Mouse (Mus musculus) gastrocnemius, postnatal 25 days (tissue): ENCODE results near the gene Plcd3. TPM values are rescaled to one million over a fixed set of nuclear protein-coding genes. Genes with fewer than 3 reads are reported as not detected.
A peak's percentile ranks its signal among the peaks of the same experiment; 100 is the strongest.

Source experiments
- DNase-seq: peaks from one replicate; pipeline ENCODE4 v3.0.0; 2022
- total RNA-seq, 2 experiments: library from RNA; stranded (reverse); gene quantifications; 1 replicate in 1 of 2; 2 replicates in 1 of 2; pipeline ENCODE4 v1.2.3; 2021

The Plcd3 gene
- total RNA-seq, 2 experiments from 2014 or later = 3.2 to 3.9 TPM

DNA sequence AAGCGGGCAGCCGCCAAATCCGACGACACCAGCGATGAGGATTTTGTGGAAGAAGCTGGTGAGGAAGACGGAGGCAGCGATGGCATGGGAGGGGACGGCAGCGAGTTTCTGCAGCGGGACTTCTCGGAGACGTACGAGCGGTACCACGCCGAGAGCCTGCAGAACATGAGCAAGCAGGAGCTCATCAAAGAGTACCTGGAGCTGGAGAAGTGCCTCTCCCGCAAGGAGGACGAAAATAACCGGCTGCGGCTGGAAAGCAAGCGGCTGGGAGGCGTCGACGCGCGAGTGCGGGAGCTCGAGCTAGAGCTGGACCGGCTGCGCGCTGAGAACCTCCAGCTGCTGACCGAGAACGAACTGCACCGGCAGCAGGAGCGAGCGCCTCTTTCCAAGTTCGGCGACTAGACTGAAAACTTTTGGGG is 16.1 kb upstream of the Plcd3 start:
- no peak for DNase-seq

DNA sequence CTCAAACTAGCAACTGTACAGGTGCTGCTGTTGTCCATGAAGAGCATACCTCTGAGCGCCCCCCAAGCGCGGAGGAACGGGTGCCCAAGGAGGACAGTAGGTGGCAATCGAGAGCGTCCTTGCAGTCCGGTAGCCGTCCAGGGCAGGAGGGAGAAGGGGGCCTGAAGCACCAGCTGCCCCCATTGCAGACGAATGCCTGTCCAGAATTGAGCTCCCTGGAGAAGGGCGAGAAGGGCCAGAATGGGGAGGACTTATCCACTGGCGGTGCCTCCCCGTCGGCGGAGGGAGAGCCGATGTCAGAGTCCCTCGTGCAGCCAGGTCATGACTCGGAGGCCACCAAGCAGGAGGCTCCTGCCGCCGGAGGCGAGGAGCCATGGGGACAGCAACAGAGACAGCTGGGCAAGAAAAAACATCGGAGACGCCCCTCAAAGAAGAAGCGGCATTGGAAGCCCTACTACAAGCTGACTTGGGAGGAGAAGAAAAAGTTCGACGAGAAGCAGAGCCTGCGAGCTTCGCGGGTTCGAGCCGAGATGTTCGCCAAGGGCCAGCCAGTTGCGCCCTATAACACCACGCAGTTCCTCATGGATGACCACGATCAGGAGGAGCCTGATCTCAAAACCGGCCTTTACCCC is 15.6 kb upstream of the Plcd3 start:
- peak; percentile 73 for DNase-seq

DNA sequence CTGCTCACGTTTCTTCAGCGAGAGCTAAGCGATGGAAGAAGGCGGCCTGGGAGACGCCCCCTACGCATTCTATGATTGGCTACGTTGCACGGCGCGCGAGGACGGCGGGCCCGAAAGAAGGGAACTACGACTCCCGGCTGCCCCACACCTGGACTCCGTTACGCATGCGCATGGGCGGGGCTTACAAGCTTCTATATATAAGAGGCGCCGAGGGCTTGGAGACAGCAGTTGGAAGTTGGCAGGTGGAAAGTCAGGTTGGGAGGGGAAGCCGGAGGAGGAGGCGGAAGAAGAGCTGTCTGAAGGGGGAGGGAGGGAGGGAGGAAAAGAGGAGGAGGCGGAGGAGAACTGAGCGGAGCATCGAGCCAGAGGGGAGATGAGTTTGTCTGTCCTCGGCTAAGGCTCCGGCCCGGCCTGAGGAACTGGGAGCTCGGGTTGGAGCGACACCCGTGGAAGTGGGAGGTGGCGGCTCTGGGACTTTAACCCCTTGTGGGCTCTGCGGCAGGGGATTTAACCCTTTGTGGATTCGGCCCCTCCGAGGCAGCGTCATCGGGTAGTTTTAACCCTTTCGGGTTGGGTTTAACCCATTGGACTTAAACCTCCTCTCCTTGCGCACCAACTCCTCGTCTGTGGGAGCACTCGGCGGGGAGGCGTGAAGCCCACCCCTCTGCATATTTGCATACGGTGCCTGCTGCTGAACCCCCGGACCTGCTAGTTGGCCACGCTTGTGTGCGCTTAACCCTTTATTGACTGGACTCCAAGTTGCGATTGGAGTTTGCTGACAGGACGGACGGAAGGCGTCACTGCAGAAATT is 14.8 kb upstream of the Plcd3 start, which contains the start of gene Hexim1:
Gene Hexim1, plus strand, starts transcription at position 224 of the 811 bp plus-strand sequence.
- DNase-seq = peak; percentile 100

DNA sequence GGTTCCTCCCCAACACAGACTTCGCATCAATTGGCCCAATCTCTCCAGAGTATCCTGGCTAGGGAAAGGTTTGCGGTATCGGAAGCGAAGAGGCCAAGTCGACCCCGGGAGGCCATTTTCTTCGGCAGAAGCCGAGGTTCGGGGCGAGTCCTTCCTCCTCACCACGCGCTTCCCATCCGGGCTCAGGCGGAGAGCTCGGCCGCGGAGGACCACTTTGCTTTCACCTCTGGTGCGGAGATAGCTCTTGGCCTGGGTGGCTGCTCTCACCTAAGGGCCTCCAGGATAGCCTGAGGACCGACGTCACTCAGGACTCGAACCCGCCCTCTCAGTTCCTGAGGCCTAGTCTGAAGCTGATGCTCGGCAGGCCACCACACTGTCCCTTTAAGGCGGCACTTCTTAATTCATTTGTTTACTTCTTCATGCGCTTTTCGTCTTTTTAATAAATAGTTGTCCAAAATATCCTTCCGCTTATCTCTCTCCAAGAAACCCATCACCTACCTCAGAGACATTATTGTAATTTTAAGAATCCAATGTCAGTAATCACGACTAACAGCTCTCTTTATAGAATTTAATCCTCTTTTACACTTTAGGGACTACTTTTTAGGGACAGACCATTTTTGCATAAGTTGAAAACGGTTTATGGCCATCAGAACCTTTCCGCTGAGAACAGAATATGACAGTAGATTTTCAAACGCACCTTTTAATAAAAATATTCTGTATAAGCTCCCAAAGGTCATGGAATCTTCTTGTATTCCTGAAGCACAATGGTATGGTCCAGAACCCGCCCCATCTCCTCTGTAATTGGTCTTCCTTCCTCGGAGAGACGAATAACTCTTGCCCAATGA is 13.9 kb upstream of the Plcd3 start:
- DNase-seq = peak; percentile 84

DNA sequence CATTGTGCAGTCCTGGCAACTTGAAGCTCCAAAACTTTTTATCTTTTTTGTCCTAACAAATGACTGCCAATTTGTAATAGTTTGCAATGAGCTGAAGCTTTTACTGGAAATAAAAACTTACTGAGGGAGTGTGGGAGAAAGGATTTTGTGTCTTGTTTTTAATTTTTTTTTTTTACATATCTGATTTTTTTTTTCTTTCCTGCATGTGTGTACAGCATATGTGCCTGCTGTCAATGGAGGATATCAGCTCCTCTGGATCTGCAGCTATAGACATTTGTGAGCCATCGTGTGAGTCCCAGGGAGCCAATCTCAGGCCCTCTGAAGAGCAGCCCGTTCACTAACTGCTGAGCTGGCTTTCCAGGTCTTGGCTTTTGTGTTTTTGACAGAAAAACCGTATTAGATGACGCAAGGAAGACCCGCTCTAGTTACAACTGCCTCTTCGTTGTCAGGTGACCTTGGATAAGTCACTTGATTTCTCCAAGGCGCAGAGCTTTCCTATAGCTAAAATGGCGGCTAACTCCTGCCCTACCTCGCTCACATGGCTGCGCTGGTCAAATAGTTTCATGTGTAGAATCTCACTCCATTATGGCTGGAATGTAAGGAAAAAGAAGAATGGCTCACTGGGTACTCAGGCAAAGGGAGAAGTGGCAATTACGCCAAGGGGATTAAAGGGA is 12.9 kb upstream of the Plcd3 start:
- peak; percentile 7 for DNase-seq

DNA sequence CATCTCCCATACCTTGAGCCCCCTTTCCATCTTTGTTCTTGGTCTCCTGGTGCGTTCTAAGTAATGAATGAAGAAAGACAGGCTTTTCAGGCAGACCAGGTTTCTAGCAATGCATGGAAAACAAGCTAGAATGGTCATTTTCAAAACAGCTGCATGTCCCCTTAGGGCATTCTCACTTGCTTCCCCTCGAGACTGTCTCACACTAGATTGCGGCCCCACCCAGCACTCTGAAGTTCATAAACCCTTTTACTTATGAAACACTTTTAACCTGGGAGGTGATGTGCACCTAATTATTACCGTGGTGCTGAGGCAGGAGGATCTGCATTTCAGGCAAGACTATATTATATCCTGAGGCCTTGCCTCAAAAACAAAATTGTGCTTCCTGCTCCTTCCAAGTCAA is 12.3 kb upstream of the Plcd3 start:
- DNase-seq = no peak

DNA sequence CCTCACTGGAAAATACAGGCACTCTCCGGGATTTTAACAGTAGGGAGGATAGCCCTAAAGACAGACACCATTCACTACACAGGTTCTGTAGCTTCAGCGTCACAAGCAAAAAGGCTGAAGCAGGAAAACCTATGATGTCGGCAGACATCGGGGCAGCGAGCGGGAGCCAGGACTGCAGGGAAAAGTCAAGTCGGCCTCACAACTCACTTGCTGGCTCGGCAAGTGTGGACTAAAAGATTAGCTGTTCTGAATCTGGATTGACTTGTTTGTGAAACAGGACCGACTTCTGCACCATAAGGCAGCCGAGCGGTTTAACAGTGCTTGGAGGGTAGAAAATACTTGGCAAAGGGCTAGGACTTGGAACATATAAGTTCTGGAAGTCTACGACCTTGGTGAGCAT is 11.5 kb upstream of the Plcd3 start:
- peak; percentile 16 for DNase-seq

DNA sequence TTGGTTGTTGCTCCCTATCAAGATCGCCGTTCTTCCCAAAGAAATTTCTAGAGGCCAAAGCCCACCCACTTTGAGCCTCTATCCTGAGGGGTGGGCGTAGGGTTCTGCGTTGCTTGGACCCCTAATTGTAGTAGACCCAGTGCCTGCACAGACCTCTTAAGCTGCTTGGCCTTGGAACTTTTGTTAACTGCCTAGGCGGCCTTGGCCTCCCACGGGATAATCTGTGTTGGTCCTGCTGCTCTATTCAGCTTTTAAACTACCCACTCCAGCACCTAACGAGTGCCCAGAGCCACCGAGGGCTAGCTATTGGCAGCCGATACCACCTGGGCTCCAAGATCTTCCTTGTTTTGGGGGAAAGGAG is 11.1 kb upstream of the Plcd3 start:
- DNase-seq = no peak

DNA sequence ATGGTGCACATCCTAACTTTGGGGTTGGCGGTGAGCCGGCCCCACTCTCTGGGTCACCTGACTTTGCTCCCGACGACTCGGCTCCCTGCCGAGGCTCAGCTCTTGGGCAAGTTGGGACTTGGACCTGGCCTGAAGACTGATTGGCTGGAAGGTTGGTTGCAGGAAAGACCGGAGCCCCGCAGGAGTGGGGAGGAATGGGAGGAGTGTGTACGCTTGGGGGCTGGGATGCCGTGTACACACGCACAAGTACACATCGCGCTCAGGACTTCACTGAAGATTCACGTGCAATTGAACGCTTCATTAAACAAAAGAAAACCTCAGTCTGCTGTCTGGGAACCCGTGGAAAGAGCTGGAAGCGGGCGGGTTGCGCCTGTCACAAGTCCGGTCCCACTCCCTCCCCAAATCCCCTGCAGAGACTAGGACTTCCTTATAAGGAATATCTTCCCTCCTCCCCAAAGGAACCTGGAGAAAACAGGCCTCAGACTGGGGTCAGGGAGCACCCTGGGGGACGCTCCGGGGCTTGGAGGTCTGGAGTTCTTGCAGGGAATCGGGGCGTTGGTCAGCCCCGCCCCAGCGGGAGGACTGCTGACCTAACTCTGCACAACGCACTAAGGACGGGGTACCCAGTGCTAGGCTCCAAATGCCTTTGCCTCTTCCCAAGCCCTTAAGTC is 10.6 kb upstream of the Plcd3 start:
- DNase-seq = peak; percentile 82

DNA sequence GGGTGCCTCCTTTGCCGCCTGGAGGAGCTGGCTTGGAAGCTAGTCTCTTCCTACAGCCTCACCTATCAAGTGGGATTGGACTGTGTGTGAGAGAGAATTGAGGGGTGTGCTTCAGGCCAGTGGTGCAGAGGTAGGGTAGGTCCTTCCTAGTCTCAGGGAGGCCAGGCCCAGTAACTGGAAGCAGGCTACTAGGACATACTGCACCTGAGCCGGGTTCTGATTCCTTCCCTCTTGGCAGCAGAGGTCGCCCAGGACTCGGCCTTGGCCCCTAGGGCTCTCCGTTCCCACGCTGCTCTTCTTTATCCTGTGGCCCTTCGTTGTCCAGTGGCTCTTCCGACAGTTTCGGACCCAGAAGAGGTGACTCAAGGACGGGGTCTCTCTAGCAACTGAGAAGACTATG is 9.8 kb upstream of the Plcd3 start:
- DNase-seq = peak; percentile 38

DNA sequence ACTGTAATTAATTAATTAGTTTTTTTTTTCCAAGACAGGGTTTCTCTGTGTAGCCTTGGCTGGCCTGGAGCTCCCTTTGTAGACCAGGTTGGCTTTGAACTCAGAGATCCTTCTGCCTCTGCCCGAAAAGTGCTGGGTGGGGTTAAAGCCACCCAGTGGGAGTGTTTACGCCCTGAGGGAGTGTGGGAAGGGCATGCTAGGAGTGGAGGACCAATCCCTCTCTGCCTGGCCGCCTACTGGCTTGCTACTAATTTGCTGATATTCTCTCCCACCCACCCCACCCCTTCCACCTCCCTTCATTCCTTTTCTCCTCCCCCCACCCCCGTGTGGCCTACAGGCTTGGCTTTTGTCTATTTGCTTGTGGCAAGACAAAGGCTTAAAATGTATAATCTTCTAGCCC is 4.9 kb upstream of the Plcd3 start:
- DNase-seq = no peak

DNA sequence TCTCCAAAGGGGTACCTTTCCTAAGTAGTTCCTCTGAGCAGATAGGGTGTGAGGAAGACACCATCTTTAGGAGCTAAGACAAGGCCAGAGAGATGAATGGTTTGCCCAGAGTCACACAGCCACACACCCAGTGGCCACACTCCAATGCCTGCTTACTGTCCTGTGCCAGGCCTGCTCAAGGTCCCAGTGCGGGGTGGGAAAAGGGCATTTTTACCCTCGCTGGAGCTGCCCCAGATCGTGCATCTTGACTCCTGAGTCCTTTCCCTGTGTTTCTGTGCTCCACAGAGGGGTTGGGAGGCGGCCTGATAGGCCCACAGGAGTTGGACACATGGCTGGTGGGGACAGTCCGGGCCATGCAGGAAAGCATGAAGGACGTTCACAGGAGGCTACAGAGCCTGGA is 4.4 kb upstream of the Plcd3 start:
- no peak for DNase-seq

DNA sequence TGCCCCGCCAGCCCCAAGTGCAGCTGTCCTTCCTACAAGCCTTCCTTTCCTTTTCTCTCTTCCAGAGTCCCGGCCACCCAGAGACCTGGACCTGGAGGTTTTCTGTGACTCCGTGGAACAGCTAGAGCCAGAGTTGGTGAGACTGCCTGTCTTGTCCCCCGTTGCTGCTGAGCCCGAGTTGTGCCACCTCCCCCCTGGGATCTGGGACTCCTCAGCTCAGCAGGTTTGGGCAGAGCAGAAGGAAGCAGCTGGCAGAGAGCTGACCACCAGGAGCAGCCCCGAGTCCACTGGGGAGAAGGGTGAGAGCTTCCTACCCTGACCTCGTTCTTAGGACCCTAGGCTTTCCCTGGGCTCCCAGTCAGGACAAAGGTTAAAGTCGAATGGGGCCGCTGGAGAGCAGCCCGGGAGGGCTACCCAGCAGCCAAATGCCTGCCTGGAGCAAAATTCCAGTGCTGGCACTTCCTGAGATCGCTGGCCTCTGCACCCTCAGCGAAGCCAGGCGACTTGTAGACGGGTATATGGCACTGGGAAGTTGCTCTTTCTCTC is 3.8 kb upstream of the Plcd3 start:
- DNase-seq = no peak

DNA sequence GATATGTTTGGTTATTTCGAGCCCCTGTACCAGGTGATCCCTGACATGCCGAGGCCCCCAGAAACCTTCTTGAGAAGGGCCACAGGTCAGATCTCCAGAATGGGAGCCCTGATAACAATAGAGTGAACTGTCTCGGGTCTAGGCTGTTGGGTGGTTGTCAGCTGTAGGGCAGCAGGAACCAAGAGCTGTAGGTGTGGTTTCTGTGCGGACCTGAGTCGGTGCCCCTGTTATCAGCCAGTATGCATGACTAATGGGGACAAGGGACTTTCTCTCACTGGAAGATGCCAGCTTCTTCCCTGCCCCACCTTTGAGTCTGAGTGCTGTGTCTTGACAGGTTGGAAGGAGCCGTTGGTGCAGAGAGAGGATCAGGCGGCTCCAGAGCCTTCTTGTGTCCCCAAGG is 3.0 kb upstream of the Plcd3 start:
- no peak for DNase-seq

DNA sequence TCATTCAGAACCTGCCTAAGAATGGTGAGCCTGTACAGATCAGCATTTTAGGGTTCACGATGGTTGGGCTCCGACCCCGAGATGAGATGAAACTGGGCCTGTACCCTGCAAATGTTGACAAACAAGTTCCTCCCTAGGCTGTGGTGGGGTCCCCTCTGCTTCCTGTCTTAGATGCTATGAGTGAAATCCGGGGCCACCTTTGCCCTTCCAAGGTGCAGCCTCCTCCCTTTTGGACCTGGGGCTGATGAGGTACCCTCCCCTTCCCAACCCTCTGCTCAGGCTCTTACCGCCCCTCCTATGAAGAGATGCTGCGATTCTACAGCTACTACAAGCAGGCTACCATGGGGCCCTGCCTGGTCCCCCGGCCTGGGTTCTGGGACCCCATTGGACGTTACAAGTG is 2.2 kb upstream of the Plcd3 start:
- no peak for DNase-seq

DNA sequence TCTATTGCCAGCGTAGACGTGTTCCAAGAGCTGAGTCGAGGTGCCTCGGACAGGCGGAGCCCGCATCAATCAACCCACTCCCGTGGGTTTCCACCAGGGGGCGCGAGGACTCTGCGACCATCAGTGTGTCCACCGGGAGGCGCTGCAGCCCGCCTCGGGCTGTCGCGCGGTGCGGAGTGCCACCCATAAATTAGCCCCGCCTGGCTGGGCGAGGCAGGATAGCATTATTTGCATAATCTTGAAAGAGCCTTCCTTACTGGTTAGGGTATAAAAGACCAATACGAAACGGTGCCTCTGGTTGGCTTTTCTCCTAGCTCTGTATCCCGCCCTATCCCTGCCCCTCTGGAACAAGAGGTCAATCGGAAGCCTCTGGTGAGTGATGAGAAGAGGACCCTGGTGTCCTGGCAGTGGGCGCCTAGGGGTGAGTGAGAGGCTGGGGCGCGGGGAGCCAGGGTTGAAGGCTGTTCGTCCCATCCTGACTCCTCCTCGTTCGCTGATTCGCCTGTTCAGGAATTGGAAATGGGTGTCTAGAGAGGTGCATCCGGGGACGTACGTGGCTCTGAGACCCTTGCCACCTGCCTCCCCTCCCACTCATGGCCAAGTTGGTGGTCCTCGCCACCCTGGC is 1.4 kb upstream of the Plcd3 start:
- peak; percentile 97 for DNase-seq

DNA sequence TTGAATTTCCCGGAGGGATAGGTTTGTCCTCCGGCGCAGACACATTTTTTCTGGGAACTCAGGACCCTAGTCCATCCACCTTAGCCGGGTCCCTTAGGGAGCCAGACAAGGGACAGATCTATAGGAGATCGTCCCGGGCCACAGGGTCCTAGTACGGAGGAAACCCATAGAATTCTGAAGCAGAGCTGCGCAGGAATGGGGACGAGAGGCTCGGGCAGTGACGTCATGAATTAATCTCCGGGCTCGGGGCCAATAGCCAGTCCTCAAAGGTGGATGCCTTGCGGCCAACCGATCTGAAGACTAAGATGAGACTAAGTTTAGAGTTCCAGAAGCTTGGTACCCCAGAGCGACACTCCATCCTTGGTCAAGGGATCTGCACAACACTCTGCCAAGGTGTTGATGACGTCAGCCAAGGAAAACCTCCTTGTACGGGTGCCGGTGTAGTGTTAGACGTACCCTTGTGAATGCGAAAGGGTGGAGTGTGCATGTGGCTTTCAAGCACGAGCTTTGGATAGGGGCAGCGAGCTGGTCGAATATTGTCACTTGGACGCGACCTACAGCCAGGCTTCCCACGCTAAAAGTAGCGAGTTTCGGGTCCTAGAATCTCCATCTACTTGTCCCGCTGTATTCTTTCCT is 526 bp upstream of the Plcd3 start:
- peak; percentile 63 for DNase-seq

DNA sequence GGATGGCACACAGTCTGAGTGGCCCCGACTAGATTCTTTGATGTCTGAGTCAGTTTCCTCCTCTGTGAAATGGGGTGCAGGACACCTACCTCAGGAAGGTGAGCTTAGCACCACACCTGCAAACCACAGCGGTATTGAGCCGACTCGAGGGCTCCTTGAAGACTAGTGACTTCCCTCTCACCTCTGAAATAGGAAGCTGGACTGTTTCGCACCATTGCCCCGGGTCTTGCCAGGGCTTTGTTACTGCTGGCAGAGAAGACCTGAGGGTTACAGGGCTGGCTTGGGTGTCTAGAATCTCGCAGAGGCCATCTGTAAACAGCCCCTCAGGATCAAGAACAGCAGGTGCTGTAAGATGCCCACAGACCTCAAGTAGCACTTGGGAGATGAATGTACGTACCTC is 1.1 kb downstream of the Plcd3 start:
- DNase-seq = peak; percentile 5

DNA sequence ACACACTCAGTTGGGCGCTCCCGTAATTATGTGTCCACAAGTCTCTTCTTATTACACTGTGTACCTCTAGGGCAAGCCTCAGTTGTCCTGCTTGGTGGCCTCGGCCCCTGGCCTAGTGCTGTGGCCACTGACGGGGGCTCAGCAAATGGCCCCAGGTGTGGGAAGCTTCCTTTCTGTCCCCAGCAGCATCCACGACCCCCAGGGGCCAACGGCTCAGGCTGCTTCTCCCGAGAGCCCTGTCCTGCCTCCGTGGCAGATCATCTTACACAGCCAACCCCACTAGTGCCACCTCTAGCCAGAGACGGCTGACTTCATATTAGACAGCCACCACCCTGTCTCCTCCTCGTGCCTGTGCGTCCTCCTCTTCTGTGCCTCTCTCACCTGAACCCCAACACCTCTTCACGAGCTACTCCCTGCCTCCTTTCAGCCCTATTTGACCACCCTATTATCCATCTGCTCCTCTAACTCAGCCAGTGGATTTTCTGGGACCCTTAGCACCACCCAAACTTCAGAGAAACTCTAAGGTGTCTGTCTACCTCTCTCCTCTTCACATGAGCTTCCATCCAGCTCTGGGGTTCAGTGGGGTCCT is 2.0 kb downstream of the Plcd3 start:
- DNase-seq = peak; percentile 19

DNA sequence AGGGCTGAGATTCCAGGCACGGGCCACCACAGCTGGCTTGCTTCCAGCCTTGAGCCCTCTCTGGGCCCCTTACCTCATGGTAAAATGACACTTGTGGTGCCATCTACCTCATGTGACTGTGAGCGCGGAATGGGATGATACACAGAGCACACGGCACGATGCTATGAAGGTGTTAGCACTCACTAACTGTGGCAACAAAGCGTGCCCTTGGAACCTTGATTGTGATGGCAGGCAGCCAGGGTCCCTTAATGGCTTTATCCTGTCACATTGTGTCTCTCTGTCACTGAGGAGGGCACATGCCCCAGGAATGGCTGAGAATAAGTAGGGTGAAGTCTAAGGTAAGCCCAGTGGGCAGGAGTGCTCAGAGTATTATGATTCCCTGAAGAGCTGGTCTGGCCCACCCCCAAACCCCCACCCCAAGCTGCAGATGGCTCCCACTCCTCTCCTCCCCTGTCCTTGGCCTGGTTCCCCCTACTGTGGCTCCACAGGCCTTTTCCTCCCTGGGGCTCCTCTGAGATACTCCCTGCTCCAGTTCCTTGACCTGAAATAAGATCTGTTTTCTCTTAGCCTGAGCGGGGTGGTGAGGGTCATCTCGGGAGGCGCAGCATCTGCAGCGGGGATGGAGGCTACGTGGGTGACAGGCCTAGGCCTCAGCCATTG is 2.8 kb downstream of the Plcd3 start:
- DNase-seq = peak; percentile 35
